Mouse (Mus musculus): ENCODE measurements at regions not wholly inside any gene's neighbourhood (a gene's known extent, or its start where the extent isn't known, plus 50 kb on each side); places are given as distances from the start of the nearest gene placed in this dataset.

GRCm38 (mm10) chr16:8351424-8351823 lies 73.5 kb downstream of the Tmem114 start:
- DNase-seq (ENCODE audit: low spot score) (no peak), ATAC-seq (ENCODE audit: low FRiP score, low TSS enrichment) (no peak)
- H3K4me3 ChIP-seq (ENCODE audit: low read depth, low read length): no peak overlapping the region
- no peak overlapping the region for H3K9ac ChIP-seq (ENCODE audit: low read length)
- no peak overlapping the region for H3K4me2 ChIP-seq (replicated peaks; ENCODE audit: low read depth)
- no peaks in the 10 kb centered on the region for H3K27me3 ChIP-seq (ENCODE audit: control insufficient read depth, insufficient read depth, low read length)
- no peak overlapping the region for H3K27ac ChIP-seq (replicated peaks)
- WGBS: 33% methylated on average over 4 of the region's 4 CpGs
- H3K36me3 ChIP-seq (ENCODE audit: control insufficient read depth, insufficient read depth, low read length): no peaks in the 10 kb centered on the region
- no peak for TF ChIP-seq EP300 (optimal IDR thresholded peaks at IDR 0.05)
- TF ChIP-seq CTCF (IDR thresholded peaks at IDR 0.05; ENCODE audit: low read depth): no peak
- H3K4me1 ChIP-seq (replicated peaks; ENCODE audit: control insufficient read depth, insufficient read depth): no peaks in the 10 kb centered on the region
- no peaks in the 10 kb centered on the region for H3K9me3 ChIP-seq (ENCODE audit: control insufficient read depth, low read length)

DNA sequence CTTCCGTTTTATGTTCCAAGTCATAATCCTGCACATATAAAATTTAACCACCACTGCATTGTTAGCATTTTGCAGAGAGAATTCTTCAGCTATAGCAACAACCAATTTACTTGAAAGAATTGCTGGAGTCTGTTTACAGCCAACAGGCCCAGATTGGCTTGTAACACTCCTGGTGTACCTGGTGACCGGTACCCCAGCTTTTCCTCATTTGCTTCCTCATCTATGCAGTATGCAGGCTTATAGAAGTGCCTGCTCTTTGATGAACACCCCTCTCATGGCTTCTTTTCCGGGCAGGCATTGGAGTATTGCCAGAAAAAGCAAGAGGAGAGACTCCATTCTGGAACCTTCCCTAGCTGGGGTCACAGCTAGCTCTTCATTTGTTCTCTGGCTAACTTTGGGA lies 75.8 kb downstream of the Tmem114 start:
- Histone ChIP-seq H3K9me3 (ENCODE audit: control insufficient read depth, low read length) (no peaks in the 10 kb centered on the region), H3K27me3 (ENCODE audit: control insufficient read depth, insufficient read depth, low read length) (no peaks in the 10 kb centered on the region), H3K9ac (ENCODE audit: low read length) (no peak overlapping the region), H3K4me2 (replicated peaks; ENCODE audit: low read depth) (no peak overlapping the region), H3K27ac (replicated peaks) (no peak overlapping the region), H3K36me3 (ENCODE audit: control insufficient read depth, insufficient read depth, low read length) (no peaks in the 10 kb centered on the region), H3K4me1 (replicated peaks; ENCODE audit: control insufficient read depth, insufficient read depth) (no peaks in the 10 kb centered on the region), H3K4me3 (ENCODE audit: low read depth, low read length) (no peak overlapping the region)
- ATAC-seq (ENCODE audit: low FRiP score, low TSS enrichment): no peak
- DNase-seq (ENCODE audit: low spot score): peak; percentile 4
- TF ChIP-seq CTCF (IDR thresholded peaks at IDR 0.05; ENCODE audit: low read depth) (no peak), EP300 (optimal IDR thresholded peaks at IDR 0.05) (no peak)
- 56% methylated on average over 3 of the region's 3 CpGs for WGBS

- H3K4me3 ChIP-seq (ENCODE audit: low read depth, low read length): no peak overlapping the region
- no peaks in the 10 kb centered on the region for H3K9me3 ChIP-seq (ENCODE audit: control insufficient read depth, low read length)
- no peak overlapping the region for H3K4me2 ChIP-seq (replicated peaks; ENCODE audit: low read depth)
- DNase-seq (ENCODE audit: low spot score): peak; percentile 9
- no peaks in the 10 kb centered on the region for H3K4me1 ChIP-seq (replicated peaks; ENCODE audit: control insufficient read depth, insufficient read depth)
- no peak for TF ChIP-seq EP300 (optimal IDR thresholded peaks at IDR 0.05)
- TF ChIP-seq CTCF (IDR thresholded peaks at IDR 0.05; ENCODE audit: low read depth): no peak
- no peak for ATAC-seq (ENCODE audit: low FRiP score, low TSS enrichment)
- H3K27ac ChIP-seq (replicated peaks): no peak overlapping the region
- no peaks in the 10 kb centered on the region for H3K36me3 ChIP-seq (ENCODE audit: control insufficient read depth, insufficient read depth, low read length)
- WGBS: 65% methylated on average over 5 of the region's 5 CpGs
- H3K9ac ChIP-seq (ENCODE audit: low read length): no peak overlapping the region
- H3K27me3 ChIP-seq (ENCODE audit: control insufficient read depth, insufficient read depth, low read length): no peaks in the 10 kb centered on the region
Measured at GRCm38 (mm10) chr16:8348645-8349044, 76.3 kb downstream of the Tmem114 start.

DNA sequence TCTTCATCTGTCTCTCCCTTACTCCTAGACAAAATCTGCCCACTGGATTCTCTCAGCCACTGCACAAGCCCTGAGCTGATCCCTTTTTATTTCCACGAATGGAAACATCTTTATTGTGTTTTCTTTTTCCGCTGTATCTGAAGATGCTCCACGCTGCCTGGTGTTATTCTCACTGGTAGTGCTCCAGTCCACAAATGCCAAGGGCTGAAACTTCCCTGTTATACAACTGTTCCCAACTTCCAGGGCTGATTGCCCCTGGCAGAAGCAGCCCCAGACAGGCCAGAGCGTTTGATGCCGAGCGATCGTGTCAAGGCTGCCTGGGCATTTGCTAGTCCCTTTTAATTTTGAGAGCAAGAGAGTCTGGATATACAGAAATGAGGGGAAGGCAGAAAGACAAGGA lies 79.7 kb downstream of the Tmem114 start:
- TF ChIP-seq EP300 (optimal IDR thresholded peaks at IDR 0.05) (no peak), CTCF (IDR thresholded peaks at IDR 0.05; ENCODE audit: low read depth) (no peak)
- no peak for DNase-seq (ENCODE audit: low spot score)
- WGBS: 86% methylated on average over 7 of the region's 7 CpGs
- Histone ChIP-seq H3K27ac (replicated peaks) (no peak overlapping the region), H3K27me3 (ENCODE audit: control insufficient read depth, insufficient read depth, low read length) (no peaks in the 10 kb centered on the region), H3K4me2 (replicated peaks; ENCODE audit: low read depth) (no peak overlapping the region), H3K9ac (ENCODE audit: low read length) (no peak overlapping the region), H3K9me3 (ENCODE audit: control insufficient read depth, low read length) (no peaks in the 10 kb centered on the region), H3K4me3 (ENCODE audit: low read depth, low read length) (no peak overlapping the region), H3K4me1 (replicated peaks; ENCODE audit: control insufficient read depth, insufficient read depth) (no peaks in the 10 kb centered on the region), H3K36me3 (ENCODE audit: control insufficient read depth, insufficient read depth, low read length) (no peaks in the 10 kb centered on the region)
- ATAC-seq (ENCODE audit: low FRiP score, low TSS enrichment): no peak

GRCm38 (mm10) chr16:8333081-8333710 lies 91.7 kb downstream of the Tmem114 start:
- Histone ChIP-seq H3K36me3 (ENCODE audit: control insufficient read depth, insufficient read depth, low read length) (no peaks in the 10 kb centered on the region), H3K27ac (replicated peaks) (no peak overlapping the region), H3K9ac (ENCODE audit: low read length) (no peak overlapping the region), H3K4me3 (ENCODE audit: low read depth, low read length) (no peak overlapping the region), H3K4me2 (replicated peaks; ENCODE audit: low read depth) (no peak overlapping the region), H3K9me3 (ENCODE audit: control insufficient read depth, low read length) (no peaks in the 10 kb centered on the region), H3K4me1 (replicated peaks; ENCODE audit: control insufficient read depth, insufficient read depth) (no peaks in the 10 kb centered on the region), H3K27me3 (ENCODE audit: control insufficient read depth, insufficient read depth, low read length) (no peaks in the 10 kb centered on the region)
- no peak for DNase-seq (ENCODE audit: low spot score)
- TF ChIP-seq EP300 (optimal IDR thresholded peaks at IDR 0.05): no peak
- peak; percentile 74 for TF ChIP-seq CTCF (IDR thresholded peaks at IDR 0.05; ENCODE audit: low read depth)
- ATAC-seq (ENCODE audit: low FRiP score, low TSS enrichment): no peak
- 24% methylated on average over 8 of the region's 8 CpGs for WGBS

- TF ChIP-seq CTCF (IDR thresholded peaks at IDR 0.05; ENCODE audit: low read depth) (no peak), EP300 (optimal IDR thresholded peaks at IDR 0.05) (no peak)
- 49% methylated on average over 7 of the region's 7 CpGs for WGBS
- Histone ChIP-seq H3K4me3 (ENCODE audit: low read depth, low read length) (no peak overlapping the region), H3K4me2 (replicated peaks; ENCODE audit: low read depth) (no peak overlapping the region), H3K4me1 (replicated peaks; ENCODE audit: control insufficient read depth, insufficient read depth) (no peaks in the 10 kb centered on the region), H3K27ac (replicated peaks) (no peak overlapping the region), H3K36me3 (ENCODE audit: control insufficient read depth, insufficient read depth, low read length) (no peaks in the 10 kb centered on the region), H3K9ac (ENCODE audit: low read length) (no peak overlapping the region), H3K27me3 (ENCODE audit: control insufficient read depth, insufficient read depth, low read length) (no peaks in the 10 kb centered on the region), H3K9me3 (ENCODE audit: control insufficient read depth, low read length) (no peaks in the 10 kb centered on the region)
- DNase-seq (ENCODE audit: low spot score) (no peak), ATAC-seq (ENCODE audit: low FRiP score, low TSS enrichment) (no peak)
Measured at GRCm38 (mm10) chr16:8311996-8312395, 112.9 kb downstream of the Tmem114 start.
